Mouse (Mus musculus): ENCODE data around the gene Snta1. TPM values are rescaled to one million over a fixed set of nuclear protein-coding genes. Genes with fewer than 3 reads are reported as not detected.

Snta1 gene
- polyA plus RNA-seq, 1 experiment from 2014 or later: 2.6 TPM

DNA sequence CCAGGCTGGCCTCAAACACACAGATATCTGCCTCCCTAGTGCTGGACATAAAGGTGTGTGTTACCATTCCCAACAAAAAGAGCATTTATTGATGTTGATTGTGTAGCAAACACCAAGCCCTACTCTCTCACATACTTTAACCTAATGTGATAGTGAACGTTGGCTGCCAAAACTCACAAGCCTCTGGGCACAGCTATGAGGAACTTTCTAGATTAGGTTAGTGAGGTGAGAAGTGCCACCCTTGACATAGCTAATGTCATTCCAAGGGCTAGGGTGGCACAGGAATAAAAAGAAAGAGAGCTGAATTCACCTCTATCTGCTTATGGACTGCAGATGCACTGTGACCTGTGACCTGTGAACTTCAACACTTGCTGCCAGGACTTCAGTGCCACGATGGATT lies 11.4 kb downstream of the Snta1 start:
- H3K4me2 ChIP-seq (ENCODE audit: low read length): no peak overlapping the region
- no peaks in the 10 kb centered on the region for H3K27me3 ChIP-seq (replicated peaks; ENCODE audit: control insufficient read depth, insufficient read depth, low read length)
- H3K36me3 ChIP-seq (ENCODE audit: control insufficient read depth, insufficient read depth, low read length): no peaks in the 10 kb centered on the region
- ATAC-seq (no peak), DNase-seq (ENCODE audit: low spot score) (no peak)
- no peak overlapping the region for H3K9ac ChIP-seq (ENCODE audit: low read length)
- H3K4me3 ChIP-seq (ENCODE audit: low read depth, low read length): no peak overlapping the region
- no peaks in the 10 kb centered on the region for H3K9me3 ChIP-seq (replicated peaks; ENCODE audit: control insufficient read depth, low read length)
- no peak overlapping the region for H3K27ac ChIP-seq (ENCODE audit: low read depth, low read length)
- H3K4me1 ChIP-seq (ENCODE audit: control insufficient read depth, insufficient read depth, low read length): no peaks in the 10 kb centered on the region
- WGBS: 90% methylated on average over 2 of the region's 2 CpGs

DNA sequence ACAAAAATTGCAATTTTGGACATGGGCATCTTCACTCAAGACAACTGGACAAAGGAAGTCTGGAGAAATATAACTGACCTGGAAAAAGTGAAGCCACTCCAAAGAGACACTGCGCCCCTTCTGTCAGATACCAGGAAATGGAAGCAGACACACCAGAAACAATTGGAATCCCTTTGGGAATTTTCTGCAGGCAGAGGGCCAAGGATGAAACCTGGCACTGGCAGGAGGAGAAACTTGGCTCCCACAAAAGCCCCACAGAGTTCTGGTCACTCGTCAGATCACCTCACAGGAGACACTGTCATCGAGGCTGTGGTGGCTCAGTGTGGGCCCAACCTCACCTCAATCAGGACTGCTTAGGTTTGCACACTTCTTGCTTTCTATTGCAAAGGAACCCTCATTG lies 13.3 kb downstream of the Snta1 start:
- DNase-seq (ENCODE audit: low spot score) (no peak), ATAC-seq (no peak)
- Histone ChIP-seq H3K27me3 (replicated peaks; ENCODE audit: control insufficient read depth, insufficient read depth, low read length) (no peaks in the 10 kb centered on the region), H3K4me3 (ENCODE audit: low read depth, low read length) (no peak overlapping the region), H3K9ac (ENCODE audit: low read length) (no peak overlapping the region), H3K9me3 (replicated peaks; ENCODE audit: control insufficient read depth, low read length) (no peaks in the 10 kb centered on the region), H3K4me2 (ENCODE audit: low read length) (no peak overlapping the region), H3K27ac (ENCODE audit: low read depth, low read length) (no peak overlapping the region), H3K4me1 (ENCODE audit: control insufficient read depth, insufficient read depth, low read length) (no peaks in the 10 kb centered on the region), H3K36me3 (ENCODE audit: control insufficient read depth, insufficient read depth, low read length) (no peaks in the 10 kb centered on the region)
- 76% methylated on average over 3 of the region's 3 CpGs for WGBS

DNA sequence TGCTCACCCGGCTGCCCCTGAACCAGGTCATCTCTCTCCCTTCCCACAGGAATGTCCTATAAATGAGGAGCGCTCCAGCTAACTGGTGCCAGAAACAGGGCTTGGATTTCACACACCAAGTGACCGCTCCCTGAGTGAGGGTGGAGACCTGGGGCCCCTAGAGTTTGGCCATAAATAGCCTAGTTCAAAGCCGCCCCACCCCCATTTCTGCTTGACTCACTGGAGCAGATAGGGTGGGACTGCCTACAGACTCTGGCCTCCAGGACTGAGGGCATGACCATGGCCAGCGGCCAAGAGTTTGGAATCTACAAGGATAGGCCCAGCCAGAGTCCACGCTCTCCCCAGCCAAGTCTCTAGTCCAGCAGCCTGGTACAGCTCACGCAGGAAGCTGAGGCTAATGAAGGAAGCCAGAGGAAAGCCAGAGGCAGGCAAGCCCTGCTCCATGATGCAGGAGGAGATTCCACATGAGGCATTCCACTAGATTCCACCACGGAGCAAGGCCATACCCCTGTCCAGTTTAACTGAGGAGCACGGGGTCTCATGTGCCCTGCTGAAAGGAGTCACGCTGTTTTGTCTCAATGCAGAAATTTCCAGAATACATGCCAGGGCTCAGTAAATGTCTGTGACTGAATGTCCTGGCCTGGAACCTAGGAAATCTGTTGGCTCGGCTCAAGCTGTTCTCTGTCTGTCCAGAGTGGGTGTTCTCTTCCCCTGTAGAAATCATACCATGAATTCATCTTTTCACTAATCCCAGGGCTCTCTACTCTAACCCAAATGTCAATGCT lies 17.5 kb downstream of the Snta1 start:
- Histone ChIP-seq H3K27me3 (replicated peaks; ENCODE audit: control insufficient read depth, insufficient read depth, low read length) (no peaks in the 10 kb centered on the region), H3K4me3 (ENCODE audit: low read depth, low read length) (no peak overlapping the region), H3K36me3 (ENCODE audit: control insufficient read depth, insufficient read depth, low read length) (no peaks in the 10 kb centered on the region), H3K9ac (ENCODE audit: low read length) (no peak overlapping the region), H3K27ac (ENCODE audit: low read depth, low read length) (no peak overlapping the region), H3K4me1 (ENCODE audit: control insufficient read depth, insufficient read depth, low read length) (no peaks in the 10 kb centered on the region), H3K4me2 (ENCODE audit: low read length) (no peak overlapping the region), H3K9me3 (replicated peaks; ENCODE audit: control insufficient read depth, low read length) (no peaks in the 10 kb centered on the region)
- no peak for ATAC-seq
- DNase-seq (ENCODE audit: low spot score): no peak
- WGBS: 91% methylated on average over 11 of the region's 11 CpGs

DNA sequence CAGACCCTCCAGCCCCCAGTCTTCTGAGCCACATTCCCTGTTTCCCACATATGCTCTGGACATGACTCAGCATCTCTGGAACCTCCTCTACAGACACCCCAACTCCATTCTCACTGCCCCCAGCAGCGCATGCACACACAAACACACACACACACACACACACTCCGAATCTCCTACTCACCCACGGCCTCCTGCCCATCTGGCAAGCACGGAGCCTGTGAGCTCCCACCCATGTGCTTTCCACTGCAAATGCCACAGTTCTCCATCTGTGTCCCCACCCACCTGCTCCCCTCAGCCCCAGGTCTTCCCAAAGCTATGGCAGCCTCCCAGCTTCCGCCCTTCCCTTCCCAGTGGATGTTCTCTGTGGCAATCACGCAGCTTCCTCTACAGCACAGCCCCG lies 28.8 kb downstream of the Snta1 start:
- Histone ChIP-seq H3K4me1 (ENCODE audit: control insufficient read depth, insufficient read depth, low read length) (no peaks in the 10 kb centered on the region), H3K27ac (ENCODE audit: low read depth, low read length) (no peak overlapping the region), H3K4me2 (ENCODE audit: low read length) (no peak overlapping the region), H3K27me3 (replicated peaks; ENCODE audit: control insufficient read depth, insufficient read depth, low read length) (no peaks in the 10 kb centered on the region), H3K9ac (ENCODE audit: low read length) (no peak overlapping the region), H3K36me3 (ENCODE audit: control insufficient read depth, insufficient read depth, low read length) (no peaks in the 10 kb centered on the region), H3K9me3 (replicated peaks; ENCODE audit: control insufficient read depth, low read length) (no peaks in the 10 kb centered on the region), H3K4me3 (ENCODE audit: low read depth, low read length) (no peak overlapping the region)
- DNase-seq (ENCODE audit: low spot score) (no peak), ATAC-seq (no peak)
- WGBS: 83% methylated on average over 7 of the region's 7 CpGs

DNA sequence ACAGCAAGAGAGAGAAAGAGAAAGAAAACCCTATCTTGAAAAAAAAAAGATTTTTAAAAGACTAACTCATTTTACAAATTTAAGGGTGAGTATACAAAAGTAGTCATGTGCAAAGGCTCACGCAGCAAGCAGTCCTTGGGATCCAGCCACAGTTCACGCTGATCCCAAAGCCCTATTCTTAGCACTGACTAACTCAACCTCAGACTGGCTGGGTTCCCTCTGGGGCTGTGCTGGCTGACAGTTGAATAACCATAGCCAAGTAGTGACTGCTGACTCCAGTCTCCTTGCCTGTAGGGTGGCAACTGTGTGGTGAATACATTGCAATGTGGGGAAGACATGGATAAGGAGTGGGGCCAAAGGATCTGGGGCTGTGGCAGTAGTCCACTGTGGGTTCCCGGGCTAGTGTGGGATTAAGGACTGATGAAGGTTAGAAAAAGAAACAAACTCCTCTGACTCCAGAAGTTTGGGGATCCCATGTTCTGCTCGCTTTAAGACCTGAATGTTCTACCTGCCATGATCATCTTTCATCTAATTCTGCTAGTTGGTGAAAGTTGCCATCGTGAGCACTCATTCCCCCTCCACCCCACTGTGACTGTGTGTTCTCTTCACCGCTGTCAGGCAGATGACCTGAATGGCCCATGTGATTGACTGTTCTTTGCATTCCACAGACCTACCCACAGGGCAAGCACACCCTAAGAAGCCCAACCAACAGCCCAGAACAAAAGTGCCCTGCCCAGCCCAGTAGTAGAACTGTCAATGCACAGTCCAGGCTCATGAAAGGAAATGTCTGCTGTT lies 32.9 kb downstream of the Snta1 start:
- Histone ChIP-seq H3K27ac (ENCODE audit: low read depth, low read length) (no peak overlapping the region), H3K9me3 (replicated peaks; ENCODE audit: control insufficient read depth, low read length) (no peaks in the 10 kb centered on the region), H3K36me3 (ENCODE audit: control insufficient read depth, insufficient read depth, low read length) (no peaks in the 10 kb centered on the region), H3K27me3 (replicated peaks; ENCODE audit: control insufficient read depth, insufficient read depth, low read length) (no peaks in the 10 kb centered on the region), H3K4me1 (ENCODE audit: control insufficient read depth, insufficient read depth, low read length) (no peaks in the 10 kb centered on the region), H3K4me2 (ENCODE audit: low read length) (no peak overlapping the region), H3K4me3 (ENCODE audit: low read depth, low read length) (no peak overlapping the region), H3K9ac (ENCODE audit: low read length) (no peak overlapping the region)
- DNase-seq (ENCODE audit: low spot score) (no peak), ATAC-seq (no peak)
- 78% methylated on average over 6 of the region's 6 CpGs for WGBS

DNA sequence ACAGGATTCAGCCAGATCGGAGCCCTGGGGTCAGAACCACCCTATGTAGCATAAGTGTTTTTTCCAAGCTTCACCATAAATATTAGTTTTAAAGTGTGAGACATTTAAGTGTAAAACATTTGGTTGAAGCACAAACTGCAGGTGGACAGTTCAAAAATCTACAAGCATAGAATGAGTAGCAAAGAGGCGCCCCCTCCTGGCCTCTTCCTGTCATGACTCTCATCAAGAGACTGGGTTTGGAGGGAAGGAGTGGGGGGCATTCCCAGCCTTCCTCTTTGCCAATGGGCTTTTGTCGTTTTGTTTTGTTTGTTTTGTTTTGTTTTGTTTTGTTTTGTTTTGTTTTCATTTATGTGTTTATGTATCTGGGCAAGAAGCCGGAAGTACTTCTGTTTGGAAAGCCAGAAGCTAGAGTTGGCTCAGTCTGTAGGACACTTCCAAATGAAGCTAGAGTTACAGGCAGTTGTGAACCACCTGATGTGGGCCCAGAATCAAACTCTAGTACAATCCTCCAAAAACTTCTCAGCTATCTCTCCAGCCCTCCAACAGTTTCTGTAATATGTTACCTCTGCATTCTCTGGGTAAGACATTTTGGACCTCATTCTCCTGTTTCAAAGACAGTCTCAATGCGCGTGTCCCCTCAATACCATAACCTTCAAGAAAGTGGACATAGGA lies 33.8 kb downstream of the Snta1 start:
- H3K4me1 ChIP-seq (ENCODE audit: control insufficient read depth, insufficient read depth, low read length): no peaks in the 10 kb centered on the region
- H3K9me3 ChIP-seq (replicated peaks; ENCODE audit: control insufficient read depth, low read length): no peaks in the 10 kb centered on the region
- no peak overlapping the region for H3K27ac ChIP-seq (ENCODE audit: low read depth, low read length)
- H3K4me3 ChIP-seq (ENCODE audit: low read depth, low read length): no peak overlapping the region
- WGBS: 59% methylated on average over 6 of the region's 6 CpGs
- ATAC-seq: no peak
- H3K27me3 ChIP-seq (replicated peaks; ENCODE audit: control insufficient read depth, insufficient read depth, low read length): no peaks in the 10 kb centered on the region
- no peak overlapping the region for H3K9ac ChIP-seq (ENCODE audit: low read length)
- peak; percentile 69 for DNase-seq (ENCODE audit: low spot score)
- H3K36me3 ChIP-seq (ENCODE audit: control insufficient read depth, insufficient read depth, low read length): no peaks in the 10 kb centered on the region
- H3K4me2 ChIP-seq (ENCODE audit: low read length): no peak overlapping the region

DNA sequence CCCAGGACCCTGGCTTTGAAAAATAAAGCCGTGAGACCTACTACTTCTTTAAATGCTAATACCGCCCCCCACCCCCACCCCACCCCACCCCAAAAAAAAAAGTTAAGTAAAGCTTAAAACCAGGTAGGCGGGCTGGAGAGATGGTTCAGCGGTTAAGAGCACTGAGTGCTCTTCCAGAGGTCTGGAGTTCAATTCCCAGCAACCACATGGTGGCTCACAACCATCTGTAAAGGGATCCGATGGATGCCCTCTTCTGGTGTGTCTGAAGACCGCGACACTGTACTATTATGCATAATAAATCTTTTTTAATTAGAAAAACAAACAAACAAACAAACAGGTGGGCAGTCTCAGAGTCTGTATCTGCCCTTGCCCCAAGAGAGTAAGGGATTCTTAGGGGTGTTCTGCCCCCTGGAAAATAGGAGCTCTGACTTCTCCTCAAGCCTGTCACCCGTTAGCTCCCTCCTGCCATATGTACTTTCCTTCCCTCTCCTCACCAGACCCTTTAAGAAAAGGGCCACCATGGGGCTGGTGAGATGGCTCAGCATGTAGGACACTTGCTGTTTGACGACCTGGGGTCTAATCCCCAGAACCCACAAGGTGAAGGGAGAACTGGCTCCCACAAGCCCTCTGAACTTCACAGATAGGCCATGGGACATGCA lies 34.9 kb downstream of the Snta1 start, which contains the start of gene Cdk5rap1:
Cdk5rap1 (minus strand) TSS at position 169 of the 659 bp plus-strand sequence.
- peak; percentile 57 for ATAC-seq
- H3K9ac ChIP-seq (ENCODE audit: low read length): peak within 1 kb of the TSS; percentile 92
- 8% methylated on average over 9 of the region's 9 CpGs for WGBS
- no peaks in the 10 kb centered on the region for H3K4me1 ChIP-seq (ENCODE audit: control insufficient read depth, insufficient read depth, low read length)
- DNase-seq (ENCODE audit: low spot score): no peak
- H3K27ac ChIP-seq (ENCODE audit: low read depth, low read length): peak within 1 kb of the TSS; percentile 62
- no peaks in the 10 kb centered on the region for H3K27me3 ChIP-seq (replicated peaks; ENCODE audit: control insufficient read depth, insufficient read depth, low read length)
- no peaks in the 10 kb centered on the region for H3K36me3 ChIP-seq (ENCODE audit: control insufficient read depth, insufficient read depth, low read length)
- H3K4me2 ChIP-seq (ENCODE audit: low read length): peak within 1 kb of the TSS; percentile 81
- no peaks in the 10 kb centered on the region for H3K9me3 ChIP-seq (replicated peaks; ENCODE audit: control insufficient read depth, low read length)
- H3K4me3 ChIP-seq (ENCODE audit: low read depth, low read length): peak within 1 kb of the TSS; percentile 73

DNA sequence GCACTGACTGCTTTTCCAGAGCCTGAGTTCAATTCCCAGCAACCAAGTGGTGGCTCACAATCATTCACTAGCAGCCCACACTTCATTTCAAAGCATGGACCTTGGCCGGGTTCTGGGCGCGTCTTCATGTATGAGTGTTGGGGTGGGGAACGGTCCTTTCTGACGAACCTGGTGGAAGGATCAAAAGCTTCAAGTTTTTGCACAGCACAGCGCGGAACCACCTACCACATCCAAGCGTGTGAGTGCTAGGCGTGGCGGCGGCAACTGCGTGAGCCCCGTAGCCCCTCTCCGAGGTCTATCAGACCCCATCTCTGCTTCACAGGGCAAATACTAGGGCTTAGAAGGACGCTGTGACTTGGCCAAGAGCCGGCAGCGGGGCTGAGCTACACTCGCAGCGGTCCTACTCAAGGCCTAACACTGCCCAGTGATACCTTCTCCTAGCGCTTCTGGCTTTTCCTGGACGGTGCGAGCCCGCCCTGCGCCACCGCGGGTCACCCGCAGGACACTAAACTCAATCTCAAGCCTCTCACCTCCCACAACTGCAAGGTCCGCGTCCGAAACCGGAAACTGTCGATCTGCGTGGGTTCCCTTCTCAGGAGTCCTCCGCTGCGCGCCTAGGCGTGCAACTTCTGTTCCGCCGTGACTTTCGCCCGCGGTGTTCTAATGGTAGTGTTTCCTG lies 35.6 kb downstream of the Snta1 start:
- H3K9ac ChIP-seq (ENCODE audit: low read length): peak overlapping the region; percentile 92
- under 1% methylated on average over 42 of the region's 42 CpGs for WGBS
- H3K4me2 ChIP-seq (ENCODE audit: low read length): peak overlapping the region; percentile 81
- peak; percentile 86 for DNase-seq (ENCODE audit: low spot score)
- 0 out of 2 replicates have a peak, but pooled peaks cover 4% of the 10 kb centered on the region for H3K36me3 ChIP-seq (ENCODE audit: control insufficient read depth, insufficient read depth, low read length)
- no peaks in the 10 kb centered on the region for H3K27me3 ChIP-seq (replicated peaks; ENCODE audit: control insufficient read depth, insufficient read depth, low read length)
- H3K4me3 ChIP-seq (ENCODE audit: low read depth, low read length): peak overlapping the region; percentile 73
- peak overlapping the region; percentile 62 for H3K27ac ChIP-seq (ENCODE audit: low read depth, low read length)
- H3K9me3 ChIP-seq (replicated peaks; ENCODE audit: control insufficient read depth, low read length): no peaks in the 10 kb centered on the region
- no peaks in the 10 kb centered on the region for H3K4me1 ChIP-seq (ENCODE audit: control insufficient read depth, insufficient read depth, low read length)
- peak; percentile 88 for ATAC-seq

All from forebrain, embryonic 14.5 days (tissue).